Mouse (Mus musculus): ENCODE data around the gene Gatad2b. TPM values are rescaled to one million over a fixed set of nuclear protein-coding genes. Genes with fewer than 3 reads are reported as not detected.

Gene Gatad2b
- total and polyA plus RNA-seq, 3 experiments = 8.4 to 22.6 (median 8.9) TPM

DNA sequence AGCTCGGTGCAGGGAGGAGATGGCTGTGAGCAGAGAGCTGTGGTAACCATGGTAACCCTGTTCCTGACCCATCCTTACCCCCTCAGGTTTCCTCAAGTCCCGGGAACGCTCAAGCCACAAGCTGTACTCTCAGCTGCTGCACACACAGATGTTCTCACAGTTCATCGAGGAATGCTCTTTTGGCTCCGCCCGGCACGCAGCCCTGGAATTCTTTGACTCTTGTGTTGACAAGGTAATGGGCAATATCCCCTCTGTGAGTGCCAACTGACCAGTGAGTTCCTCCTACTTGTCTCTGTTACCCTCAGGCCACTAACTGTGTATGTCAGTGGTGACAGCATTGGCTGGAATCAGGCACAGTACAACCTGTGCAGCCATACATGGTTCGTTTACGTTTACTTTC lies 20.8 kb upstream of the Gatad2b start:
- H3K4me2 ChIP-seq (ENCODE audit: insufficient read depth, low read depth, poor library complexity, severe bottlenecking) = no peak overlapping the region
- H3K4me3 ChIP-seq (replicated peaks in 1 of 3; ENCODE audit: low read depth in 2 of 3, low read length in 2 of 3, poor library complexity in 1 of 3) = no peak overlapping the region
- H3K4me1 ChIP-seq (ENCODE audit: control insufficient read depth in 1 of 2, insufficient read depth in 2 of 2) = peaks cover 13 to 20% of the 10 kb centered on the region in 2 experiments
- in situ Hi-C loops (cut with MboI; ENCODE audit: low pct_ligation_motif_present, low pct_unique_long_range_greater_than_20kb, low sequenced_read_pairs) (no loop called here), dilution Hi-C loops (cut with MboI; ENCODE audit: extremely low pct_ligation_motif_present, extremely low pct_unique_long_range_greater_than_20kb, low sequenced_read_pairs) (no loop called here)
- no peak for TF ChIP-seq NELFE (IDR thresholded peaks at IDR 0.05; ENCODE audit: low read depth, low read length)
- TF ChIP-seq EP300 (IDR thresholded peaks at IDR 0.05; ENCODE audit: low read length) = no peak
- TF ChIP-seq RCOR1 (conservative IDR thresholded peaks at IDR 0.05; ENCODE audit: low read depth, low read length) = no peak
- TF ChIP-seq JUND (conservative IDR thresholded peaks at IDR 0.05; ENCODE audit: low read depth, low read length) = no peak
- no peak for TF ChIP-seq SIN3A (IDR thresholded peaks at IDR 0.05; ENCODE audit: low read length)
- TF ChIP-seq BHLHE40 (IDR thresholded peaks at IDR 0.05; ENCODE audit: low read depth, low read length) = no peak
- TF ChIP-seq USF1 (IDR thresholded peaks at IDR 0.05; ENCODE audit: low read depth, low read length) = no peak
- TF ChIP-seq MXI1 (IDR thresholded peaks at IDR 0.05; ENCODE audit: low read depth, low read length) = no peak
- TF ChIP-seq MYC (IDR thresholded peaks at IDR 0.05; ENCODE audit: low read depth, low read length) = no peak
- TF ChIP-seq MAZ (IDR thresholded peaks at IDR 0.05; ENCODE audit: low read depth, low read length) = no peak
- H3K9me3 ChIP-seq (replicated peaks; ENCODE audit: low read length) = no peaks in the 10 kb centered on the region
- DNase-seq (ENCODE audit: extremely low read depth) = no peak
- no peaks in the 10 kb centered on the region for H3K27me3 ChIP-seq (replicated peaks)
- H3K79me2 ChIP-seq (replicated peaks; ENCODE audit: control insufficient read depth, extremely low read depth, insufficient read depth, poor library complexity, severe bottlenecking) = peaks cover 20% of the 10 kb centered on the region
- no peak overlapping the region for H3K27ac ChIP-seq (ENCODE audit: insufficient read depth, low read depth)
- peaks cover 85 to 97% of the 10 kb centered on the region in 2 experiments for H3K36me3 ChIP-seq (replicated peaks in 1 of 2; ENCODE audit: control insufficient read depth in 1 of 2, insufficient read depth in 1 of 2, low read length in 1 of 2)
- H3K9ac ChIP-seq (ENCODE audit: insufficient read depth, low read depth) = no peak overlapping the region

GRCm38 (mm10) chr3:90273855-90274254 lies 19.1 kb upstream of the Gatad2b start:
- Histone ChIP-seq H3K79me2 (replicated peaks; ENCODE audit: control insufficient read depth, extremely low read depth, insufficient read depth, poor library complexity, severe bottlenecking) (peaks cover 3% of the 10 kb centered on the region; the same call in 1 of the 2 replicates), H3K4me1 (ENCODE audit: control insufficient read depth in 1 of 2, insufficient read depth in 2 of 2) (peaks cover 2 to 6% of the 10 kb centered on the region in 2 experiments; a peak in 3 of 4 replicates), H3K9ac (ENCODE audit: insufficient read depth, low read depth) (no peak overlapping the region), H3K4me3 (replicated peaks in 1 of 3; ENCODE audit: low read depth in 2 of 3, low read length in 2 of 3, poor library complexity in 1 of 3) (no peak overlapping the region), H3K9me3 (replicated peaks; ENCODE audit: low read length) (no peaks in the 10 kb centered on the region), H3K27me3 (replicated peaks) (no peaks in the 10 kb centered on the region), H3K27ac (ENCODE audit: insufficient read depth, low read depth) (no peak overlapping the region), H3K4me2 (ENCODE audit: insufficient read depth, low read depth, poor library complexity, severe bottlenecking) (no peak overlapping the region), H3K36me3 (replicated peaks in 1 of 2; ENCODE audit: control insufficient read depth in 1 of 2, insufficient read depth in 1 of 2, low read length in 1 of 2) (peaks cover 92 to 98% of the 10 kb centered on the region in 2 experiments)
- dilution Hi-C loops (cut with MboI; ENCODE audit: extremely low pct_ligation_motif_present, extremely low pct_unique_long_range_greater_than_20kb, low sequenced_read_pairs) = no loop called here
- in situ Hi-C loops (cut with MboI; ENCODE audit: low pct_ligation_motif_present, low pct_unique_long_range_greater_than_20kb, low sequenced_read_pairs) = no loop called here
- TF ChIP-seq MEF2A (IDR thresholded peaks at IDR 0.05; ENCODE audit: borderline replicate concordance, low read depth, low read length) (no peak), RAD21 (IDR thresholded peaks at IDR 0.05; ENCODE audit: low read depth, low read length) (no peak), USF2 (conservative IDR thresholded peaks at IDR 0.05; ENCODE audit: low read depth, low read length) (no peak), GABPA (IDR thresholded peaks at IDR 0.05; ENCODE audit: insufficient replicate concordance, low read depth, low read length) (no peak), RCOR1 (conservative IDR thresholded peaks at IDR 0.05; ENCODE audit: low read depth, low read length) (no peak), JUN (IDR thresholded peaks at IDR 0.05; ENCODE audit: insufficient read depth, low read depth, low read length) (no peak), TCF12 (IDR thresholded peaks at IDR 0.05; ENCODE audit: low read depth, low read length) (no peak), ZC3H11A (IDR thresholded peaks at IDR 0.05; ENCODE audit: low read depth, low read length) (no peak), EP300 (IDR thresholded peaks at IDR 0.05; ENCODE audit: low read length) (no peak), MAX (IDR thresholded peaks at IDR 0.05; ENCODE audit: low read length) (no peak), JUND (conservative IDR thresholded peaks at IDR 0.05; ENCODE audit: low read depth, low read length) (no peak), NELFE (IDR thresholded peaks at IDR 0.05; ENCODE audit: low read depth, low read length) (no peak), MXI1 (IDR thresholded peaks at IDR 0.05; ENCODE audit: low read depth, low read length) (no peak), ZNF384 (IDR thresholded peaks at IDR 0.05; ENCODE audit: low read depth, low read length) (no peak), CHD2 (IDR thresholded peaks at IDR 0.05; ENCODE audit: low read length) (no peak), PAX5 (IDR thresholded peaks at IDR 0.05; ENCODE audit: low read length) (no peak), TBP (conservative IDR thresholded peaks at IDR 0.05; ENCODE audit: low read depth, low read length) (no peak), SMC3 (IDR thresholded peaks at IDR 0.05; ENCODE audit: low read depth, low read length) (no peak)
- no peak for DNase-seq (ENCODE audit: extremely low read depth)
